Mouse (Mus musculus): ENCODE results near the gene Nlgn2. TPM values are rescaled to one million over a fixed set of nuclear protein-coding genes. Genes with fewer than 3 reads are reported as not detected.
A peak's percentile ranks its signal among the peaks of the same experiment; 100 is the strongest.

Gene Nlgn2
- 5.3 and 6.0 TPM in 2 replicates for polyA plus RNA-seq (2011; ENCODE audit: insufficient read depth, insufficient read length, low replicate concordance, missing spikeins)

DNA sequence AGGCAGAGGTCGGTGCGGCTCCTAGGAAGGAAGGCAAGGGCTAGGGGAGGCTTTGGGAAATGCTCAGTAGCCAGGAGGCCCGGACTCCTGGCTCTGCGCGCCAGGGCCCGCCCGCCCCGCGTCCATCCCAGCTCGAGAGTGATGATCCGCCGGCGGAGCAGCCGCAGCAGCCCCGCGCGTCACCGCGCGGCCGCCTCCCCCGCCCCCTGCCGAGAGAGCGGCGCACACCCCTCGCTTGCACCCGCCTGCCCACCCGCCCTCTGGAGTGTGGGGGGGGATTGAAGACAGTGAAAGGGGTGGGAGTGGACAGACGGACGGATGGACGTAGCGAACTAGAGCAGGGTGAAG, at the start of gene Nlgn2:
Gene Nlgn2, minus strand, starts transcription at position 181 of the 348 bp plus-strand sequence.
- Histone ChIP-seq H3K27ac (ENCODE audit: control insufficient read depth, insufficient read depth, low read depth, low read length, poor library complexity) (peak within 1 kb of the TSS; percentile 75), H3K4me1 (ENCODE audit: control insufficient read depth, insufficient read depth, low read length) (peaks cover 2% of the 10 kb centered on the region), H3K4me3 (replicated peaks; ENCODE audit: control insufficient read depth, low read depth, low read length) (peak within 1 kb of the TSS; percentile 89)
- under 1% methylated on average over 32 of the region's 32 CpGs for WGBS
- no peak for TF ChIP-seq POLR2A (IDR thresholded peaks at IDR 0.05; ENCODE audit: borderline replicate concordance, control insufficient read depth, low read depth, low read length)
- no peak for TF ChIP-seq CTCF (IDR thresholded peaks at IDR 0.05; ENCODE audit: control insufficient read depth, insufficient read depth, low read length)

DNA sequence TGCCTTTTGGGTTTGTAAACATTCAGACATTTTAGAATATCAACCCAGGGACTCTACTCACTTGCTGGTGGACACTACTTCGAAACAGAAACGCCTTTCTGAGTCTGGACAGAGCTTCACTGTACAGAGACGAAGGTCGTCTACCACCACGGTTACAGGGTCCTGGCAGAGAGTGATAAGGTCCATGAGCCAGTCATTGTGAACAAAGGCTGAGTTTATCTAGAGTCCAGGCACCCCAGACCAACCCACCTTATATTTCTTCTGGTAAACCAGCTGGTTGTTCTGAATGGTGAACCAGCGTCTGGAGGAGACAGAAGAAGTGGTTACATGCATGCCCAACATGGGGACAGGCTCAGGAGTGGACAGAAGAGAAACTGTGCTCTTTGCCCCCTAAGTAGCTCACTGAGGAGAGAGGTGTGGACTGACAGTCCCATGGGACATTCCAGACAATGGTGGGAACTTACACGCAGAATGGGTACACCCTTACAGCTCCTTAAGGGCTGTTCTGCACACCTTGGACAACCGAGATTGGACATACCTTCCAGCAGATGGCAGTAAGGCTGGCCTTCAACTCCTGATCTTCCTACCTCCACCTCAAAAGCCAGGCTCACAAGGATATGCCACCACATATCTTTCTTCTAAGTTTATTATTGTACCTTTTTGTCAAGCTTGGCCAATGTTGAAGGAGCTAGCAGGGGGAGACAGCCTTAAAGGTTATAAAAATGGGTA, 49.5 kb upstream of the Nlgn2 start:
- peaks cover 3% of the 10 kb centered on the region; the same call in 1 of the 2 replicates for H3K4me1 ChIP-seq (ENCODE audit: control insufficient read depth, insufficient read depth, low read length)
- no peak overlapping the region for H3K4me3 ChIP-seq (replicated peaks; ENCODE audit: control insufficient read depth, low read depth, low read length)
- peak; percentile 47 for TF ChIP-seq CTCF (IDR thresholded peaks at IDR 0.05; ENCODE audit: control insufficient read depth, insufficient read depth, low read length)
- TF ChIP-seq POLR2A (IDR thresholded peaks at IDR 0.05; ENCODE audit: borderline replicate concordance, control insufficient read depth, low read depth, low read length): no peak
- H3K27ac ChIP-seq (ENCODE audit: control insufficient read depth, insufficient read depth, low read depth, low read length, poor library complexity): no peak overlapping the region
- 64% methylated on average over 8 of the region's 8 CpGs for WGBS

DNA sequence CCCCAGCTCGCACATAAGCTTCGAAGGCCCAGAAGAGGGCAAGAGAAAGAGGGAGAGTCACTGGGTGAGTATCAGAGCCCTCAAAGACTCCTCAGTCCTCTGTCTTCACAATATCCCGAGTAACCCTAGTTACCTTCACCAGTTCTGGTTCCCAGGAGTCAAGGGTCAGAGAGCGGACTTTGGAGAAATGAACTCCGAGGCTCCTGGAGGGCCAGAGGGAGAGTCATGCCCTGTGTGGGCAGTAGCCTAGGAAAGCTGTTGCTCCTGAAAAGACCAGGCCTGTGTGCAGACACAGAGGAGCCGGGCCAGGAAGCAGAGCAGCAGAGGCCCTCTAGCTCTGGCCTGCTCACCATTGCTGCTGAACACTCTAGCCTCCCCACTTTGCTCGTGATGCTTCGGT, 47.1 kb upstream of the Nlgn2 start:
- TF ChIP-seq POLR2A (IDR thresholded peaks at IDR 0.05; ENCODE audit: borderline replicate concordance, control insufficient read depth, low read depth, low read length) (no peak), CTCF (IDR thresholded peaks at IDR 0.05; ENCODE audit: control insufficient read depth, insufficient read depth, low read length) (no peak)
- no peak overlapping the region for H3K27ac ChIP-seq (ENCODE audit: control insufficient read depth, insufficient read depth, low read depth, low read length, poor library complexity)
- peaks cover 4% of the 10 kb centered on the region; the same call in 1 of the 2 replicates for H3K4me1 ChIP-seq (ENCODE audit: control insufficient read depth, insufficient read depth, low read length)
- H3K4me3 ChIP-seq (replicated peaks; ENCODE audit: control insufficient read depth, low read depth, low read length): no peak overlapping the region
- WGBS: 88% methylated on average over 8 of the region's 8 CpGs

DNA sequence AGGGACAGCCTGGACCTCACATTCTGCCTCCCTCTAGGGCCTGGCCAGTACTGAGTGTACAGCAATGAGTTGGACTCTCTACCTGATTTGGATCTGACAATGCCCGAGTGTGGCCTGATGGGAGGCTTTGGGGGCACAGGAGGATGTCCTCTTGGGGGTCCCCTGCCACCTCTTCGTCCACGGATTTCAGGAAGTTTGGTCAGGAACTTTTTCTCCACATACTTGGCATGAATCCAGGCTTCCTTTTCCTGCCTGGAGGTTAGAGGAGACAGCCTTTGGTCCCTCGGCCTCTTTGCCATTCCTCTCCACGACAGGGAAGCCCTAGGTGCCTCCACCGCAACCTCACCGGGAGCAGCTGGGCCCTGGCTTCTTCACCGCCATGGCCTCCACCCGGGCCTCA, 46.7 kb upstream of the Nlgn2 start:
- TF ChIP-seq POLR2A (IDR thresholded peaks at IDR 0.05; ENCODE audit: borderline replicate concordance, control insufficient read depth, low read depth, low read length) (no peak), CTCF (IDR thresholded peaks at IDR 0.05; ENCODE audit: control insufficient read depth, insufficient read depth, low read length) (no peak)

DNA sequence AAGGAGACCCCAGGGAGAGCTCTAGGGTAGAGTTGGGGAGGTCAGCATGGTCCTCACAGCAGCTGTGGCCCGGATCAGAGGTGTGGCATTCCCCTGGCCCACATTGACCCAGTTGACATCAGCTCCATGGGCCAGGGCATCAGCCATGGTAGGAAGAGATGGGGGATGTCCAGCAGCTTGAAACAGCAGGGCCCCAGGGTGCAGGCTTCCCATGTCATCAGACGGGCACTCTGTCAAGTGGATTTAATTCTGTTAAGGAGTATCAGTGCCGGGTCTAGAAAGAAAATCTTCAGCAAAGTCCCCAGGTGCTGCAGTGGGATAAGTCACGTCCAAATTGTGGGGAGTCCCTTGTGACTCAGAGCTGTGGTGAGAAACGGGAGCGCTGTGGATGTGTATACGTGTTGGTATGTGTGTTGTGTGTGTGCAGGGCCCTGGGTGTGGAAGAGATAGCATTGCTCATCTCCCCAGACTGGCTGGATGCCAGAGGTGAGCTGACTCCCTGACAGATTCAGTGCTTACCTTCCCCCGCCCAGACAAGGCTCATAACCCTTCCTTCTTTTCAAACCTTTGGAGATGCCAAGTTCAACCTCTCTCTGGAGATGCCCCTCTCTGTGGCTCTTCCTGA, 46.1 kb upstream of the Nlgn2 start:
- TF ChIP-seq POLR2A (IDR thresholded peaks at IDR 0.05; ENCODE audit: borderline replicate concordance, control insufficient read depth, low read depth, low read length) (no peak), CTCF (IDR thresholded peaks at IDR 0.05; ENCODE audit: control insufficient read depth, insufficient read depth, low read length) (no peak)
- peaks cover 4% of the 10 kb centered on the region for H3K4me1 ChIP-seq (ENCODE audit: control insufficient read depth, insufficient read depth, low read length)

More for the DNA sequence above, 46.7 kb upstream of the Nlgn2 start:
- Histone ChIP-seq H3K4me1 (ENCODE audit: control insufficient read depth, insufficient read depth, low read length) (peaks cover 4% of the 10 kb centered on the region; the same call in 1 of the 2 replicates), H3K27ac (ENCODE audit: control insufficient read depth, insufficient read depth, low read depth, low read length, poor library complexity) (no peak overlapping the region), H3K4me3 (replicated peaks; ENCODE audit: control insufficient read depth, low read depth, low read length) (no peak overlapping the region)
- WGBS: 64% methylated on average over 9 of the region's 9 CpGs

DNA sequence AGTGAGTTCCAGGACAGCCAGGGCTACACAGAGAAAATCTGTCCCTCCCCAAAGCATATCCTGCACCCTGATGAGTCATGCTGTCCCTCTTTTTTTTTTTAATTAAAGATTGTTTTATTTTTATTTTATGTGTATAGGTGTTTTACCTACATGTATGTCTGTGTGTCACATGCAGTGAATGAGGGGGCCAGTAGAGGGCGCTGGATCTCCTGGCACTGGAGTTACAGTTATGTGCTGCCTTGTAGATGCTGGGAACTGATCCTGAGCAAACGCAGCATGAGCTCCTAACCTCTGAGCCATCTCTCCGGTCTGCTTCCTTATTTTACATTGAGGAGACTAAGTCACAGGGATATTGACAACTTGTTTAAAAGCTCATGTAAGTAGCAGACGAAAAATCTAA, 45.5 kb upstream of the Nlgn2 start:
- H3K4me1 ChIP-seq (ENCODE audit: control insufficient read depth, insufficient read depth, low read length): peaks cover 4% of the 10 kb centered on the region
- TF ChIP-seq POLR2A (IDR thresholded peaks at IDR 0.05; ENCODE audit: borderline replicate concordance, control insufficient read depth, low read depth, low read length): no peak
- peak; percentile 65 for TF ChIP-seq CTCF (IDR thresholded peaks at IDR 0.05; ENCODE audit: control insufficient read depth, insufficient read depth, low read length)
- H3K27ac ChIP-seq (ENCODE audit: control insufficient read depth, insufficient read depth, low read depth, low read length, poor library complexity): no peak overlapping the region
- WGBS: 80% methylated on average over 4 of the region's 4 CpGs
- no peak overlapping the region for H3K4me3 ChIP-seq (replicated peaks; ENCODE audit: control insufficient read depth, low read depth, low read length)

More for the DNA sequence above, 46.1 kb upstream of the Nlgn2 start:
- Histone ChIP-seq H3K27ac (ENCODE audit: control insufficient read depth, insufficient read depth, low read depth, low read length, poor library complexity) (no peak overlapping the region), H3K4me3 (replicated peaks; ENCODE audit: control insufficient read depth, low read depth, low read length) (no peak overlapping the region)
- 66% methylated on average over 8 of the region's 8 CpGs for WGBS

DNA sequence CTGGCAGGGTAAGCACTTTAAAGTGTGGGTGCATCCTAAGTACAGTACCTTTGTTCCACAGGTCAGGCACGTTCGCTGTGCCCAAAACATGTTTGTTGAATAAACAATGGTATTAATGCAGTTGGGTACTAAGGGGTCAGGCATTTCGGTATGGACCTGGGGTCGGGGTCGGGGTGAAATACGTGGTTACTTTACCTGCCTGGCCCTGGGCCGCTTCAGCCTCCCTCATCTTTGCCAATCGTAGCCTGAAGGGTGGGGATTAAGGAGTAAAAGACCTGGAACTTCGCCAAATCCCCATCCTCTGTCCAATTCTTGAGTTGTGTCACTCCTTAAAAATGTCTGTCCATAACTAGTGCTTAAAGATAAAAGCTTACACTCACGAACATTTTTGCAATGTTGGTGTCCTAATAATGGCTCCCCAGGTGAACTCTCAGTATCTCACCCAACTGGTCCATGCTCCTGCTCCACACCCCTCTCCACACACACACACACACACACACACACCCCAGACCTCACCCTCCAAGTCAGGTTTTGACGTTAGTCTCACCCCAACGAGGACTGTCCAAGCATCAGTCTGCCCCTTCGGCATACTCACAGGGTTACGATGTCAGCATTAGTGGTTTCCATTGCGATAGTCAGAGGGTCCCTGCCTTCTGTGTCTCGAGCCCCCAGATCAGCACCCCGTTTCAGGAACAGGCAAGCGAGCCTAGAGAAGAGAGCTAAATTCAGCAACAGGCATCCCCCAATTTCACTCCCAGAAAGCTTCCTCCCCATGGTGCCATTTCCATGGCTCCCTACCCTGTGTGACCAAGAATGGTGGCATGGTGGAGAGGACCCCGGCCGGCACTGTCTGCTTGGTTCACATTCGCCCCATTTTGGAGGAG, 44.4 kb upstream of the Nlgn2 start:
- WGBS: 78% methylated on average over 21 of the region's 21 CpGs
- Histone ChIP-seq H3K4me1 (ENCODE audit: control insufficient read depth, insufficient read depth, low read length) (peaks cover 4% of the 10 kb centered on the region), H3K4me3 (replicated peaks; ENCODE audit: control insufficient read depth, low read depth, low read length) (no peak overlapping the region), H3K27ac (ENCODE audit: control insufficient read depth, insufficient read depth, low read depth, low read length, poor library complexity) (peak overlapping the region; percentile 93)
- TF ChIP-seq CTCF (IDR thresholded peaks at IDR 0.05; ENCODE audit: control insufficient read depth, insufficient read depth, low read length): no peak
- no peak for TF ChIP-seq POLR2A (IDR thresholded peaks at IDR 0.05; ENCODE audit: borderline replicate concordance, control insufficient read depth, low read depth, low read length)

All from bone marrow, adult 2 months (tissue).